Mouse (Mus musculus) C2C12 (cell line): ENCODE data around the gene Mettl26. TPM values are rescaled to one million over a fixed set of nuclear protein-coding genes. Genes with fewer than 3 reads are reported as not detected.
A peak's percentile ranks its signal among the peaks of the same experiment; 100 is the strongest.

Experiments used
- H3K27me3 ChIP-seq: one replicate; pipeline ENCODE4 v1.6.1; 2011; ENCODE audit not compliant: control insufficient read depth, insufficient read depth, insufficient read length
- H3K36me3 ChIP-seq: one replicate; pipeline ENCODE4 v1.6.1; 2011; ENCODE audit not compliant: control insufficient read depth, insufficient read depth
- H3K4me3 ChIP-seq: one replicate; pipeline ENCODE4 v1.5.1; 2011; ENCODE audit warnings: mild to moderate bottlenecking, control low read depth; ENCODE audit not compliant: poor library complexity, insufficient read depth, severe bottlenecking
- H3K79me2 ChIP-seq: one replicate; pipeline ENCODE4 v1.6.1; 2011; ENCODE audit not compliant: control insufficient read depth, insufficient read depth
- H3K79me3 ChIP-seq: one replicate; pipeline ENCODE4 v1.6.1; 2011; ENCODE audit warnings: low read depth, control low read depth
- H3ac ChIP-seq: one replicate; pipeline ENCODE3; 2011; ENCODE audit warnings: low read depth; ENCODE audit not compliant: control insufficient read depth, insufficient read length
- CEBPB ChIP-seq: IDR thresholded peaks from one replicate; pipeline ENCODE4 v1.6.1; 2011; ENCODE audit warnings: low read depth, mild to moderate bottlenecking, control low read depth, moderate library complexity
- CTCF ChIP-seq: IDR thresholded peaks from one replicate; pipeline ENCODE4 v1.5.1; 2011; ENCODE audit not compliant: control insufficient read depth, insufficient read depth, insufficient read length
- FOSL1 ChIP-seq: IDR thresholded peaks from one replicate; pipeline ENCODE4 v1.8.0; 2011; ENCODE audit warnings: mild to moderate bottlenecking, low read length; ENCODE audit not compliant: poor library complexity, insufficient read depth, severe bottlenecking
- MAX ChIP-seq: IDR thresholded peaks from one replicate; pipeline ENCODE4 v1.6.1; 2011; ENCODE audit warnings: mild to moderate bottlenecking, control low read depth
- MYOD1 ChIP-seq: IDR thresholded peaks from one replicate; pipeline ENCODE4 v1.6.1; 2011; ENCODE audit warnings: low read depth; ENCODE audit not compliant: control insufficient read depth, insufficient read length
- MYOG ChIP-seq: IDR thresholded peaks from one replicate; pipeline ENCODE4 v1.6.1; 2011; ENCODE audit not compliant: control insufficient read depth, insufficient read length; ENCODE audit errors: extremely low read depth
- USF1 ChIP-seq: IDR thresholded peaks from one replicate; pipeline ENCODE4 v1.6.1; 2011; ENCODE audit warnings: low read depth, mild to moderate bottlenecking, control low read depth, moderate library complexity
- polyA plus RNA-seq: library from polyadenylated mRNA; unstranded; fragments of >200 nt; fragmentation: generic; extraction: Trizol; gene quantifications from one replicate; pipeline ENCODE4 v1.2.1, GENCODE M21; 2012; ENCODE audit warnings: missing spikeins

Gene Mettl26
- polyA plus RNA-seq, 1 experiment = 25.0 TPM

DNA sequence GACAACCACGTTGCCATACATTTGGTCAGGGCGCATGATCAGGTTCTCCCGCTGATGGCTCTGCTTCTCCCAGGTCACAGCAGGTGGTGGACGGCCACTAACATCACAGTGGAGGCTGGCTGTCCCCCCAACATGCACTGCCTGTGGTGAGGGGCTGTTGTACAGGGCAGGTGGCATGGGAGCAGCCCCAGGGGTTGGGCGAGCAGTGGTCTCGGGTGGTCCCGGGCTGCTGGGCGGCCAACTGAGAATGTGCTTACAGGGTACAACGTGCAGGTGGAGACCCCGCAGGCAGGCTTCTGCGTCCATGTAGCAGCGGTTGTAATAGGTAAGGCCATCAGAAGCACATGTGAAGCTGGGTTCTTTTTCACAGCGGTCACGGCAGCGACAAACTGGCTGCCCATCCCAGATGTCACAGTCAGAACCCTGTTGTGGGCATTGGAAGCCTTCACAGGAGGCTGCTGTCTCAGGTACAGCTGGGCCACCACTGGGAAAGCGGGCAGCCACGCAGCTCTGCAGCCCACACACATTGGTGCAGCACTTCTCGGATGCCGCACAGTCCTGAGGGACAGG is 3.8 kb downstream of the Mettl26 start:
- peaks cover 14% of the 10 kb centered on the region for H3K36me3 ChIP-seq
- no peaks in the 10 kb centered on the region for H3K79me3 ChIP-seq
- H3ac ChIP-seq = no peak overlapping the region
- TF ChIP-seq MAX (no peak), USF1 (no peak), CEBPB (no peak), MYOG (no peak), CTCF (no peak), FOSL1 (no peak), MYOD1 (no peak)
- H3K79me2 ChIP-seq = peaks cover 8% of the 10 kb centered on the region
- H3K4me3 ChIP-seq = no peak overlapping the region
- H3K27me3 ChIP-seq = no peaks in the 10 kb centered on the region

DNA sequence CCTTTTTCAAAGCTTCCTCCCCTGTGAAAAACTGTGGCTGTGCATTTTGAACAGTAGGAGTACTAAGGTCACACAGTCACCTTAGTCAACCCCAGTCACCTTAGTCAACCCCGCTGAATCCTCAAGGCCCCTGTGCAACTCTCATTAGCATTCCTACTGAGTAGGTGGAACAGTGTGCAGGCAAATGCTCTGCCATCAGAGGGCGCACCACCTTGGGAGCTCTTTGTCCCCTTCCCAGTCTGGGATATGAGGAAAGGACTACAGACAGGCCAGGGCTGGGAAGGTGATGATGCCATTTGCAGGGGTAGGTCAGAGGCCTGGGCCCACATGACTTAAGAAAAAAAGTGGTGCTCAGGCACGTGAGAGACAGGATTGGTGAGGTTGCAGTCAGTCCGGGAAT is 4.4 kb downstream of the Mettl26 start:
- peaks cover 8% of the 10 kb centered on the region for H3K79me2 ChIP-seq
- H3K36me3 ChIP-seq = peaks cover 17% of the 10 kb centered on the region
- TF ChIP-seq MYOG (no peak), CTCF (peak; percentile 38)

DNA sequence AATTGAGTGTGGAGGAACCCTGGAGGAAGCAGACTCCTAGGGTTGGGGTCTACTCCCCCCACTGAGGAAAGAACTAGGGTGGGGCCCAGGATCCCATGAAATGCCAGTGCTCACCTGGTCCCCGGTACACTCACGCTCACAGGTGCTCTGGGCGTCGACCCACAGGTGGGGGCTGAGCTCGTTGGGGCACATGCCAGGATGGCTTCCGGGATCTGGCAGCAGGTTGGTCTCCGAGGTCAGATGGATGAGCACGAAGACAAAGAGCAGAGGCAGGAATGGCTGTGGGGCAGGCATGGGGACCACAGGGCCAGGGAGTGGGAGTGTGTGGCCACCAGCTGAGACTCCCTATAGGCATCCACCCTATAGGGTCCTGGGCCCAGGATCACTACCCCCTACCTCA is 4.9 kb downstream of the Mettl26 start:
- Histone ChIP-seq H3K36me3 (peaks cover 17% of the 10 kb centered on the region), H3K79me3 (no peaks in the 10 kb centered on the region), H3K27me3 (no peaks in the 10 kb centered on the region), H3K4me3 (no peak overlapping the region), H3ac (no peak overlapping the region), H3K79me2 (peaks cover 8% of the 10 kb centered on the region)
- TF ChIP-seq MYOD1 (no peak), MYOG (no peak), CEBPB (no peak), USF1 (no peak), FOSL1 (no peak), MAX (no peak), CTCF (no peak)

More for the DNA sequence above, 4.4 kb downstream of the Mettl26 start:
- no peaks in the 10 kb centered on the region for H3K79me3 ChIP-seq
- no peak overlapping the region for H3K4me3 ChIP-seq
- no peak overlapping the region for H3ac ChIP-seq
- no peaks in the 10 kb centered on the region for H3K27me3 ChIP-seq

DNA sequence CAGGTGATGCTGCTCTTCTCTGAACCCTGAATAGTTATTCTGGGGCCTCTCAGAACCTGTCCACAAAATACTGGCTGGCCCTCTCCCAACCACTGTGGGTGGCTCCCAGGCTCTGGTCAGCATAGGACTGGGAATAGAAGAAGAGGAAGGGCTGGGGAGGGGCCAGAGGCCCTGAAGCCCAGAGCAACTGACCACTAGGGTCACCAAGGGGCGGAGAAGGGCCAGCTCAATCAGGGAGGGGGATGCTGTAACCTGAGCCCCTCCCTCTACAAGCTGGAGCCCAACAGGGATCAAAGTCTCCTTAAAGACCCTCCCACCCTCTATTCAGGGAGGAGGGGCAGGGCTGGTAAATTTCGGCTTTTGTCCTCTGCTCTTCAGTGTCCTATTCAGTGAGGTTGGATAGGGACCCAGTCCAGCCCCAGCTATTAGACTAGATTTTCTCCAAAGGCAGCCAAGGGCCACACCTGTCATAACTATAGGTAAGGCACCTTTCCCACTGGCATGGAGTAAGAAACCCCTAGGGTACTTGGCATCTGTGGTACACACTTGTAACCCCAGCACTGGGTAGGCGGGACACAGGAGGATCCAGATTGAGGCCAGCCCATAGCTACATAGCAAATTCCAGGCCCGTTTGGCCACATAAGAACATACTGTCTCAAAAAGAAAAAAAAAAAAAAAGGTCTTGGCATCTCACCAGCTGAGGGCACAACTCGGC is 5.5 kb downstream of the Mettl26 start, which contains the start of gene Wfikkn1:
Gene Wfikkn1 (minus strand): TSS at position 663 of the 715 bp plus-strand sequence.
- Histone ChIP-seq H3K27me3 (no peaks in the 10 kb centered on the region), H3K79me2 (peaks cover 8% of the 10 kb centered on the region), H3K36me3 (peaks cover 17% of the 10 kb centered on the region), H3K79me3 (no peaks in the 10 kb centered on the region), H3ac (no peak within 1 kb of the TSS), H3K4me3 (no peak within 1 kb of the TSS)
- TF ChIP-seq MYOD1 = no peak
- no peak for TF ChIP-seq FOSL1
- TF ChIP-seq MYOG = no peak
- no peak for TF ChIP-seq USF1
- TF ChIP-seq CTCF = no peak
- TF ChIP-seq MAX = no peak
- TF ChIP-seq CEBPB = no peak

DNA sequence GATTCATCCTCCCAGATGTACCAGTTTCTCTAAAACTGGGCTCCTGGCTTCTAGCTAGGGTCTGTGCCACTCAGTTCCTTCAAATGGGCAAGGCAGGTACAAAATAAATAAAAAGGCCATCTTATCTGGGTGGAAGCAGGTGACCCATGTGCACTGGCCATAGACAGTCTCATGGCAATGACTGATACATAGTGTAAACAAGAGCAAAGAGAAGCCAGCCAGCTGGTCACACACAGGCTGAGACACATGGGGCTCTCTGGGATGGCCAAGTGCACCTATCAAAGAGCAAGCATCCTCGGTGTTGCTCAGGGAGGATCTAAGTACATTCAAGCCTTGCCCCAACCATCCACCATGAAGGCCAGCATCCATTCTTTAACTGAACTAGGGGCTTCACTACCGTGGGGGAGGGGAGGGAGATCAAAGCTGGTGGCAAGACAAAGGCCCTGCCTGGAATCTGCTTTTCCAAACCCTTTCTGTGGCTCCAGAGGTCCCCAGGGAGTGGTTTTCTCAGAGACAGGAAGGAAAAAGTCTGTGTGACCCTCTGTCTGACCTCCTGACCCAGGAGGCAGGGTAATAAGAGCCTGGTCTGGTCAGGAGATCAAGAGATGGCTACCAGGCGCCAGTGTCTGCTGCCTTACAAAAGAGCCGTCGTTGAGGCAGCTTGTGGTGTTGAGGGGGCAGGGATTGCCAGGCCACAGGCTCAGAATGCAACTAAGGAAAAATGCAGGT is 6.2 kb downstream of the Mettl26 start:
- H3K79me3 ChIP-seq = no peaks in the 10 kb centered on the region
- peaks cover 6% of the 10 kb centered on the region for H3K79me2 ChIP-seq
- H3K36me3 ChIP-seq = peaks cover 17% of the 10 kb centered on the region
- H3K27me3 ChIP-seq = no peaks in the 10 kb centered on the region
- no peak overlapping the region for H3K4me3 ChIP-seq
- TF ChIP-seq USF1 (no peak), MYOD1 (no peak), CEBPB (no peak), MYOG (no peak), FOSL1 (no peak)
- H3ac ChIP-seq = no peak overlapping the region
